Mouse (Mus musculus): ENCODE data around the gene Gm21366. TPM values are rescaled to one million over a fixed set of nuclear protein-coding genes. Genes with fewer than 3 reads are reported as not detected.
"Not testable (repeated sequence)": the region's sequence is repeated elsewhere in the genome, so short reads cannot be mapped to it uniquely, and the experiment has no call there.

Gene Gm21366
- not detected for total RNA-seq (2021)
- long read RNA-seq, experiment 1: 0 reads
- long read RNA-seq, experiment 2: 0 reads

GRCm38 (mm10) chrY:22861156-22861555 is at the start of gene Gm21366:
Gm21366 (minus strand) TSS chrY:22861256.
- intact Hi-C loops (cut with DNase I); DNase-seq: not testable (repeated sequence)
